Mouse (Mus musculus) splenic B cell, adult 2 months (primary cell): Measurements from ENCODE around the gene 4933430I17Rik.
"Not testable (repeated sequence)": the region's sequence is repeated elsewhere in the genome, so short reads cannot be mapped to it uniquely, and the experiment has no call there.

ENCODE experiments used
- DNase-seq: peaks from one replicate; pipeline ENCODE4 v3.0.0-alpha.2; 2011; ENCODE audit warnings: low read depth, low spot score
- H3K27me3 ChIP-seq: 2 replicates; pipeline ENCODE4 v1.6.1; 2012; ENCODE audit warnings: mild to moderate bottlenecking, low read length, moderate library complexity, mixed read lengths; ENCODE audit not compliant: control insufficient read depth, poor library complexity, insufficient read depth, severe bottlenecking
- H3K36me3 ChIP-seq: 2 replicates; pipeline ENCODE4 v1.6.1; 2012; ENCODE audit warnings: mild to moderate bottlenecking, low read length, moderate library complexity, mixed read lengths; ENCODE audit not compliant: control insufficient read depth, poor library complexity, insufficient read depth, severe bottlenecking

Gene 4933430I17Rik

DNA sequence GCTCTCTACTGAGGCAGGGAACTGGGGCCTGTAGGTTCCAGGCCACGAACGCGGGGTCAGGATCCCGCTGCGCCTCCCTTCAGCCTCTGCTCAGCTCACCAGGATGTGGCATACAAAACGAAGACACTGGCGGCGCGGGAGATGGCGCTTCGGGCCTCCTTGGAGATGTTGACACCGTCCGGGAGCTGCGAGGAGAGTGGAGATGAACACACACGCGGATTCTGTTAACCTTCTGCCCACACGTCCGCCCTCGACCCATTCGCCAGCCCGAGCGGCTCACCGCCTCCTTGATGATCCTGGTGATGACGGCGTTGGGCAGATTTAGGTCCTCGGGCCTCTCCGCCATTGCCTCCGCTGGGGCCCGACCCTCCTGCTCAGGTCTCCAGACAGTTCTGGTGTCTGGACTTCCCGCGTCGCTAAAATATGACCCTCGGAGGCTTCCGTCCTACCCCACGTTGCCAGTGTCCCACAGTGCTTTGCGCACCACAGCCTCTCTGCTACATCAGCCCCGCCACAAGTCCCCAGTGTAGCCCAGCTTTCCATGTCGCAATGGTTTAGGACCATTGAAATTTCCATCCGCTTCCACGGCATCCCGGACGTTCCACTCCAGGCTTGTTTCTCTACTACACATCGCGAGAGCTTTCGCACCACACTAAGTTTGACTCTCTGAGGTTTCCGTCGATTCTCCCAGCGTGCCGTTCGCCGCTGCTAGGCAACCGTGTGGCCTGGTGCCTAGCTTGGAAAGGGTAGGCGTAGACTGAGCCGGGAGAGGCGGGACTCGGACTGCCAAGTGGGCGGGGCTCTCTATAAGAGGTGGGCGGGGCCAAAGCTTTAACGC, at the start of gene 4933430I17Rik, which contains the start of gene Pole3:
Gene 4933430I17Rik, plus strand, starts transcription at position 719 of the 838 bp plus-strand sequence.
Gene Pole3, minus strand, starts transcription at position 418 of the 838 bp plus-strand sequence.
- peak; percentile 98 for DNase-seq
- Histone ChIP-seq H3K27me3 (no peaks in the 10 kb centered on the region), H3K36me3 (no peaks in the 10 kb centered on the region)

DNA sequence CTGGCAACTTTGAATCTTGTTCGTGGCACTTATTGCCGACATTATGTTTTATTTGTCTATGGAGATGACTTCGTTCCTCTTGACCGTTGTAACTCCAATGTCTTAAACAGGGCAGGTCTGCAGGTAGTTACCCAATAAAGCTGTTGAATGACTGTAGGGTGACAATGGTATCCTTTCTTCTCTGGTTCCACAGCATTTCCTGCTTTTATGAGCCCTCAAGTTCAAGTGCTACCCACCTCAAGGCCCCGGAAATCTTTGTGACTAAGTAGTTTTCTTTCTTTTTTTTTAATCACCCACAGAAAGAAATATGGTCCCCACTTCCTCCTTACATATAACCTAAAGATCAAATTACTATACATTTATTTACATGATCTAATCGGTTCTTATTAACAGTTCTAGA, 49.4 kb upstream of the 4933430I17Rik start:
- H3K36me3 ChIP-seq: no peaks in the 10 kb centered on the region
- H3K27me3 ChIP-seq: no peaks in the 10 kb centered on the region
- no peak for DNase-seq

DNA sequence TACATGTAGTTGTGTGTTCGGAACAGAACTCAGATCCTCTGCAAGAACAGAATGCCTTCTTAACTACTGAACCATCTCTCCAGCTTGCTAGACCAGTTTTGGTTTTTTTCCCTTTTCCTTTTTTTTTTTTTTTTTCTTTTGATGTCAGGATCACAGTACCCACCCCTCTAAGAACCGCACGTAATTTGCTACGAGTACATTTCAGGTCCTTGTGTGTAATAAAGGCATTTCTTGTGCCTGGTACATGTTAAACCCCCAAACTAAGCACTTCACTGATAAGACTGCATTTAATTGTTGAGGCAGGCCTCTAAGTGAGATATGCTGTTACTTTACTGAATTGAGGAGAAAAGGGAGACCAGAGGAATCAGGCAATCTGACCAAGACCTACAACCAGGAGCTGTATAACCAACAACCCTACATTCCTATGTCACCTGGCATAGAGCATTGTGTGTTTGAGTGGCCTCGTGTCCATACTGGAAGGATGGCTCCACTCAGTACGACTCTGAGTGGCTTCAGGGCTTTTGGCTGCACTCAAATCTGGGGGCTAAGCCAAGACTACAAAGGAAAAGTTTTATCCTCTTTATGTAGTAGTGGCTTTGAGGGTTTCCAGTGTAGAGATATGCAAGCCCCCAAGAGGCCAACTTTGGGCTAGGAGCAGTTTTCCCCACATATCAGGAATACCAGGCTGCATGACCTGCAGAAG, 47.5 kb upstream of the 4933430I17Rik start:
- no peak for DNase-seq
- Histone ChIP-seq H3K27me3 (no peaks in the 10 kb centered on the region), H3K36me3 (no peaks in the 10 kb centered on the region)

DNA sequence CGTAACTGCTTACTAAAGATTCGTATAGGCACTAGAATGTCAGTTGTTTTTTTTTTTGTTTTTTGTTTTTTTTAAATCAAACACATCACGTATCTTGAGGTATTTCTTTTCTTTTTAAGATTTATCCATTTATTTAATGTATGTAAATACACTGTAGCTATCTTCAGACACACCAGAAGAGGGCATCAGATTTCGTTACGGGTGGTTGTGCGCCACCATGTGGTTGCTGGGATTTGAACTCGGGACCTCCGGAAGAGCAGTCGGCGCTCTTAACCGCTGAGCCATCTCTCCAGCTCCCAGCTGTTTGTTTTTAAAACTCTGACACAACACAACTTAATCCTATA, 45.6 kb upstream of the 4933430I17Rik start:
- not testable (repeated sequence) for H3K36me3 ChIP-seq, H3K27me3 ChIP-seq, DNase-seq

DNA sequence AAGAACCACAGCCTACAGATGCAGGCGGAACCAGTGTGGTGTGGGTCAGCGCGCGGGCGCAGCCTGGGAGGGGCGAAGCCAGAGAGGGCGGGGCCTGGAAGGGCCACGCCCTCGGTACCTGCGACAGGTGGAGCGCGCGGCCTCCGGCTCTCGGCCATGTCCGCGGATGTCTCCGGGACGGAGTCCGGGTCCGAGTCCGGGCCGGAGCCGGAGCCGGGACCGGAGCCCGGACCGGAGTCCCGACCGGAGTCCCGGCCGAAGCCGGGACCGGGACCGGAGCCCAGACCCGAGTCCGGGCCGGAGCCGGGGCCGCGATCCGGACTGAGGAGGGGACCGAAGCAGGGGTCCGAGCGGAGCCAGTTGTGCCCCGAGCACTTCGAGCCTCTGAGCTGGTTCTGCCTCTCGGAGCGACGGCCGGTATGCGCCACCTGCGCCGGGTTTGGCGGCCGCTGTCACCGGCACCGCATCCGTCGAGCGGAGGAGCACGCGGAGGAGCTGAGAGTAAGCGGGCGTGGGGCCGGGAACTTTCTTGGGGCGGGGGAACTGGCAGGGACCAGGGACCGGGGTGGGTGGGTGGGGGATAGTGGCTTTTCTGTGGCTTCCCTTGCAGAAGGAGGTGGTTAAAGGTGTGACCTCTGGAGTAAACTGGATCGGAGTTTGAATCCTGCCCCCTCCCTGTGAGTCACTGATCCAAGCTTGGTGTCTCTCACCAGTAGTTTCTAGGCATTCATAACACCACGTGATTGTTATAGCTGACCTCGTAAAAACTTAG, 45.0 kb upstream of the 4933430I17Rik start, which contains the start of gene Bspry:
Gene Bspry, plus strand, starts transcription at position 117 of the 772 bp plus-strand sequence.
- Histone ChIP-seq H3K27me3 (no peaks in the 10 kb centered on the region), H3K36me3 (no peaks in the 10 kb centered on the region)
- peak; percentile 75 for DNase-seq

DNA sequence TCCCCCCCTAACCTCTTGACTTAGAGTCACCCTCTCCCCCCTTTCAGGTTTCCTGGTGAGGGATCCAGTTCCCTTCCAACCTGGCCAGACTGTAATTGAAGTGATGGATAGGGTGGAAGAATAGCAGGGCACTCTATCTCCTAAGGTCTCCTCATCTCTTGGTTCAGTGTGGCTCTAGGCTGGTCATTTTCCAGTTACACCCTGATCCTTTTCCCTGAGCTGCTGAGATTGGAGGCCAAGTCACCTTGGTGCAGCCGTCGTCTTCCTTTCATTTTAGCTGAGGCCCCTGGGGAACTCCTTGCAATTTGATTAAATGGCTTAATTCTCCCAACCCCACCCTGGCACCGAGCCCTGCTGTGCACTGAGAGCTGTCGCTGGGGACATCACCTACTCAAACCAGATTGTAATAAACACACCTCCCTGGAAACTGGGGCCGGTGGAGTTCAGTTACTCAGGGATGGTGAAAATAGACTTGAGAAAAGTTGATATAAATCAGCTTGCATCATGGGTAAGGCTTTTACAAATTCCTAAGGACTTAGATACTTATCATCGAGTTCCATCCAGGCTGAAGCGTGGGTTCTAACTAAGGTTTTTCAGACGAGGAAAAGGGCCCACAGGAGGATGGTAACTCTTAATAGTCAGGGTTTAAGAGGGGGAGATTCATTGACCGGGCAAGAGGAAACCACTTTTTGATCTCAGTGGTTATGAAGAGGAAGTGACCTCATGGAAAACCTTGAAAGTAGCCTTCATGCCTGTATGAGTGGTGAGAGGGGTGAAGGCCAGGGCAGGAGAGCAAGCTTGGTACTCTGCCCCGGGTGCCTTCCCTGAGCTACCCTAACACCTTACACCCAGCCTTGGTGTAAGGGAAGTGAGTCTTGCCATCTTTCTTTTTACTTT, 44.2 kb upstream of the 4933430I17Rik start:
- peak; percentile 86 for DNase-seq
- no peaks in the 10 kb centered on the region for H3K27me3 ChIP-seq
- H3K36me3 ChIP-seq: no peaks in the 10 kb centered on the region

DNA sequence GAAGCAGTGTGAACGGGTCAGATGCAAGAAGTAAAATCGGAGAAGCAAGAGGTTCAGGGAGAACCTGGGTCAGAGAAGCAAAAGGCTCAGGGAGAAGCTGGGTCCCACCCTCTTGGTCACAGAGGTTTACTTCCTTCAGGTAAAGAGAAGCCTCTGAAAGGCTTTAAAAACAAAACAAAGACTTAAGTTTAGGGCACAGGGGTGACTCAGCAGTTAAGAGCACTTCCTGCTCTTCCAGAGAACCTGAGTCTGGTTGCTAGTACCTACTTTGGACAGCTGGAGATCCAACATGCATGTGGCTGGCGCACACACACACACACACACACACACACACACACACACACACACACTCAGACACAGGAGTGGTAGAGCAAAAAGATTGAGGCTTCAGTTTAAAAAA, 40.2 kb upstream of the 4933430I17Rik start:
- Histone ChIP-seq H3K36me3 (no peaks in the 10 kb centered on the region), H3K27me3 (no peaks in the 10 kb centered on the region)
- no peak for DNase-seq

DNA sequence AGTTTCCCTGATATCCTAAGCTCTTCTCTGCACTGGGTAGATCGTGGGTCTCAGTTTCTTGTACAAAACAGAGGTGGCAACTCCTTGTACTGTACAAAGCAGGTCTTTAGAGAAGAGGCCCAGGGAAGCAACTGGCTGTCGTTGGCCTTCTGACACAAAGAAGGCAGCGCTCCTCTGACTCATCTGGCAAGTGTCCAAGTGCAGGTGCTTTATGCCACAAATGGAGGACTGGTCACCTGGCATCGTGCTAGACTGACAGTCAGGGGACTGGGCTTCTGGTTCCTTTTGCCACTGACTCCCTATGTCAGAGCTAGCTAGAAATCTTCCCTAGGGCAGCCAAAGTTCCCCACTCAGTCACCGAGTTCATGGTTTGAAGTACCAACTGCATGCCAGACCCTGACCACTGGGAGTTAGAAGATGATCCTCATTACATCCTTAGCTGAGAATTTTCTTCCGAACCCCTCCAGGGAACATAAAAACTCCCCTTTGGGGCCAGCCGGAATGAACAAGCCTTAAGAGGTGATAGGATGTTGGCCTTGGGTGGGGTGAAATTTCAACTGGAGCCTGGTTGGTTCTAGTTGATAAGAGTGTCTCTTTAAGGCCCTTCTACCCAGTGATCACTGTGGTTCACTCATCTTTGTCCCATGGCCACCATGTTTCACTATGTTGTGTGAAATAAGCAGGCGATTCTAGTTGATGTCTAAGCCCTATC, 39.6 kb upstream of the 4933430I17Rik start:
- no peaks in the 10 kb centered on the region for H3K27me3 ChIP-seq
- H3K36me3 ChIP-seq: no peaks in the 10 kb centered on the region
- DNase-seq: no peak

DNA sequence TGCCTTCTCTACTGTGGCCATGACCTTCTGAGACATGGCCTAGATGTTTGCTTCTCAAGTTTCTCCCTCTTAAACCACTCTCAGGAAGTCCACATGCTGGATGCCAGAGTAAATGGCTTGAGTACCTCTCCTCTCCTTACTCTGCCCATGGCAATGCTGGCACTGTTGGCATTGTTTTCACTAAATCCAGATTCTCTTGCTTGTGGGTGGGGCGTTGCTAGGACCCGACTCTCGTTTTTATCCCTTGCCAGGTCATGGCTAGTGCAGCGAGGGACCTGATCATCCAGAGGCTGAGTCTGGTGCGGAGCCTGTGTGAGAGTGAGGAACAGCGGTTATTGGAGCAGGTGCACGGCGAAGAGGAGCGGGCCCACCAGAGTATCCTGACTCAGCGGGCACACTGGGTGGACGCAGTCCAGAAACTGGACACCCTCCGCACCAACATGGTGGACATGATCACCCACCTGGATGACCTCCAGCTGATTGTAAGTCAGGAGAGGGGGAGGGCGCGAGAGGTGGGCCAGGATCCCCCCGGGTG, 38.9 kb upstream of the 4933430I17Rik start:
- DNase-seq: no peak
- Histone ChIP-seq H3K36me3 (no peaks in the 10 kb centered on the region), H3K27me3 (no peaks in the 10 kb centered on the region)

DNA sequence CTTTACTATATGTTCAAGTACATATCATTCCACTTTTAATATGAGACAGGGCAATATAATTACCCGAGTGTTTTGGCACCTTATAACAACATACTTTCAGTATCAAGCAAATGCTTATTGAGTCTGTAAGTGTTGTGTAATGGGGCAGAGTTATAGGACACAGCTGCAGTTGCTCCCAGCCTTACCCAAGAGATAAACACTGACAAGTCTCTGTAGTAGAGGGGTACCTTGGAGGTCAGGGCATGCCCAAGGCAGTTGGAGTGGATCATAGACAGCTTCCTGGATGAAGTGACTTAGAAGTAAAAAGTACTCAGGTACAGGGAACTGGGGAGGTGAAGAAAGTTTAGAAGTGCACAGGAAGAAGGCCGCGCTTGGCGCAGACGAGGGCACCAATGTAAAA, 38.0 kb upstream of the 4933430I17Rik start:
- no peaks in the 10 kb centered on the region for H3K36me3 ChIP-seq
- no peaks in the 10 kb centered on the region for H3K27me3 ChIP-seq
- no peak for DNase-seq

DNA sequence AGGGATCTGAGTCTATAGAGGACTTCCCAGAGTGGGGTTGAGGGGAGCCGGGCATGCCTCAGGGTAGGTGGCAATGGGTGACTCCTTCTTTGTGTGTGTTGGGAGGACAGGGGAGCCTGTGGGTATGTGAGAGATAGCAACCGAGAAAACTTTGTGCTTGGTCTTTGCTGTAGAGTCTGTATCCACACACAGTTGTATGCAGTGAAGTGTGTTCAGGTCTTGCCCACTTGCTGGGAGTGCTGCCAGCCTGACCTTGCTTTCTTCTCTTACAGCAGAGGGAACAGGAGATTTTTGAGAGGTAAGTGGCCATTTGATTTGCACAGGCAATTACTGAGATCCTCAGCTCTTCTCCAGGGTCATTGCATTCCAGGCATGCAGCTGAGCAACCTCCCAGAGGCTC, 37.3 kb upstream of the 4933430I17Rik start:
- Histone ChIP-seq H3K36me3 (no peaks in the 10 kb centered on the region), H3K27me3 (no peaks in the 10 kb centered on the region)
- no peak for DNase-seq

DNA sequence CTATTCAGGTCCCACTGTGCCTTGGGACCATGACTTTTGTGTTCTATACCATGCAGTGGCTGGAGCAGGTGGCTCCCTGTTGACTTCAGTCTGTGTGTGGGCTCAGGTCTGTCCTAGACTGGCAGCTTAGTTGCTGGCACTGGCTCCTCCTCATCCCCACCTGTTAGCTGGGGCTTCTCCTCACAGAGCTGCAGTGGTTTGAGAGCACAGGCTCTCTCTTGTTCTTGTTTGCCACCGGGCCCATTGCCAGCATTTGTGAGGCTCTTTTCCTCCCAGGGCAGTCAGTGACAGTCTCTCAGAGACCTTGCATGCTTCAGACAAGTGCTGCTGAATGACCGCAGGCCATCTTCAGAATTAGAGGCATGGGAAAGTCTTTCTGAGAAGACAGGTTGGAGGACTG, 32.5 kb upstream of the 4933430I17Rik start:
- H3K27me3 ChIP-seq: no peaks in the 10 kb centered on the region
- no peaks in the 10 kb centered on the region for H3K36me3 ChIP-seq
- no peak for DNase-seq

DNA sequence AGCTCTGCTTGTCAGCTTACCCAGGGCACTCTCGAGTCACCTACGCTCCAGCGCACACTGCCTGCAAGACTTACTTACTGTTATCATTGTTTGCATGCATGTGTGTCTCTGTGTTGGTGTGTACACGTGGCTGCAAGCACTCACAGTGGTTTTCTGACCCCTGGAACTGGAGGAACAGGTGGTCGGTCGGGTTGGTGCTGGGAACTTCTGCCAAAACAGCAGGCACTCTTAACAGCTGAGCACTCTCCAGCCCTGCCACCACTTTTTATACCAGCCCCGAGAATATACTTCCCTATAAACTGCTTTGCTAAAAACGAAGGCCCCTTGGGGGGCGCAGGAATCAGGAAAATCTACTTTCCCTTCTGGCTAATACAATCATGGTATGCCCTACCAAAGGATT, 30.9 kb upstream of the 4933430I17Rik start:
- no peak for DNase-seq
- no peaks in the 10 kb centered on the region for H3K36me3 ChIP-seq

More for the DNA sequence above, 30.9 kb upstream of the 4933430I17Rik start:
- H3K27me3 ChIP-seq: no peaks in the 10 kb centered on the region
